Mouse (Mus musculus) kidney, adult 2 months (tissue): ENCODE data around the gene Sorbs1.

Experiments
- CTCF ChIP-seq: fragments of 200-500 bp; conservative IDR thresholded peaks from 2 replicates; pipeline ENCODE4 v1.5.1; 2011; ENCODE audit warnings: low read depth, mild to moderate bottlenecking, control low read depth, low read length, moderate library complexity, mixed read lengths; ENCODE audit not compliant: insufficient read depth, insufficient read length
- POLR2A ChIP-seq: fragments of 200-500 bp; IDR thresholded peaks from one replicate; pipeline ENCODE4 v1.6.1; 2011; ENCODE audit warnings: low read depth, low read length, control low read depth

DNA sequence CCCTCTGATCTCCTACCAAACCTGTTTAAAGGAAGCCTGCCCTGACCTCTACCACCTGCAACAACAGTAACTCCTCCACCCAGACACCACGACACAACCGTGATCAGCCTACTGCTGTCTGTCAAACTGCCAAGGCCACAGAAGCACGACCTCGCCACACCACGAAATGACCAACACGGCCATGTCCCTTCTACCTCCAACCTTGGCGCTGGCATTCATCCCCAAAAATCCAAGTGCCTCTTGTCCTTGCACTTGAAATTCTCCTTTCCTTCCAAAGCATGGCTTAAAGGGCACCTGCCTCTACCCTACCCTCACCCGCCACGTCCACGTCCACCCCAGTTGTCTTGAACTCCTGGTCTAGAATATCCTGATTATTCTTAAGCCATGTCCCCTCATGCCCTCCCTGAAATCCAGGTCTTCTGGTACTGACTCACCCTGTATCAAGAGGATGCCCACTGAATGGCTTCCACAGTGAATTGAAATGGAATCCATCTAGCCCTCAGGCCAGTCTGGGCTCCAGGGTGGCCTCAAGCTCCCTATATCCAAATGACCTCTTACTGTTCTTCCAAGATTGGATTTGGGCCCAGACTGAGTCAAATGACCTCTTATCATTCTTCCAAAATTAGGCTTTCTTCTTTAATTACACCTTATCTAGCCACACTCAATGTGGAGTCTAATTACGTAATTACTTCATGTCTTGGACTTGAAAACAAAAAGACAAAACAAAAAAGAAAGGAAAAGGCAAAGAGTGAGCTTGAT lies 16.9 kb downstream of the Sorbs1 start:
- TF ChIP-seq CTCF: no peak
- no peak for TF ChIP-seq POLR2A
